Mouse (Mus musculus) urinary bladder, adult 18-20 months (tissue): ENCODE data around the gene Dnlz.
"Not testable (repeated sequence)": the region's sequence is repeated elsewhere in the genome, so short reads cannot be mapped to it uniquely, and the experiment has no call there.

Experiments used
- DNase-seq, 2 experiments: peaks; one replicate each; pipeline ENCODE4 v3.0.0; 2022; ENCODE audit warnings: low spot score in 2 of 2, mixed read lengths in 2 of 2

Dnlz gene

GRCm38 (mm10) chr2:26351358-26352290 is at the start of gene Dnlz:
Gene Dnlz (minus strand): TSS chr2:26352110.
- peak; percentile 90 to 93 for DNase-seq

- no peak for DNase-seq
Observed at GRCm38 (mm10) chr2:26401023-26401422, 49.1 kb upstream of the Dnlz start.

- DNase-seq = no peak
Observed at GRCm38 (mm10) chr2:26400296-26400695, 48.4 kb upstream of the Dnlz start.

- no peak for DNase-seq
Observed at GRCm38 (mm10) chr2:26399647-26400046, 47.7 kb upstream of the Dnlz start.

- no peak for DNase-seq
Observed at GRCm38 (mm10) chr2:26398978-26399377, 47.1 kb upstream of the Dnlz start.

GRCm38 (mm10) chr2:26391617-26392016 is 39.7 kb upstream of the Dnlz start:
- DNase-seq = no peak

GRCm38 (mm10) chr2:26390954-26391353 is 39.0 kb upstream of the Dnlz start:
- DNase-seq = no peak

- peak; percentile 68 to 79 for DNase-seq
Observed at GRCm38 (mm10) chr2:26389154-26389690, 37.3 kb upstream of the Dnlz start, which contains the start of the genes Entr1 and Pmpca. Gene Entr1 (minus strand): TSS chr2:26389316. Gene Pmpca (plus strand): TSS chr2:26389339.

GRCm38 (mm10) chr2:26388682-26389153 is 36.8 kb upstream of the Dnlz start:
- DNase-seq = no peak

- DNase-seq = no peak
Observed at GRCm38 (mm10) chr2:26387713-26388112, 35.8 kb upstream of the Dnlz start.

GRCm38 (mm10) chr2:26380871-26381270 is 29.0 kb upstream of the Dnlz start:
- not testable (repeated sequence) for DNase-seq

- peak; percentile 73 to 76 for DNase-seq
Observed at GRCm38 (mm10) chr2:26380131-26380771, 28.3 kb upstream of the Dnlz start, which contains the start of gene Snapc4. Gene Snapc4 (minus strand): TSS chr2:26380653.

GRCm38 (mm10) chr2:26372396-26372795 is 20.5 kb upstream of the Dnlz start:
- DNase-seq = no peak

- no peak for DNase-seq
Observed at GRCm38 (mm10) chr2:26368572-26368971, 16.7 kb upstream of the Dnlz start.

- no peak for DNase-seq
Observed at GRCm38 (mm10) chr2:26367911-26368310, 16.0 kb upstream of the Dnlz start.

GRCm38 (mm10) chr2:26364738-26365465 is 13.0 kb upstream of the Dnlz start:
- DNase-seq = no peak

- no peak for DNase-seq
Observed at GRCm38 (mm10) chr2:26363481-26363880, 11.6 kb upstream of the Dnlz start.

- no peak for DNase-seq
Observed at GRCm38 (mm10) chr2:26362991-26363390, 11.1 kb upstream of the Dnlz start.

- DNase-seq = no peak
Observed at GRCm38 (mm10) chr2:26360772-26361171, 8.9 kb upstream of the Dnlz start, which contains the start of gene Card9. Gene Card9 (minus strand): TSS chr2:26360918.

GRCm38 (mm10) chr2:26359983-26360382 is 8.1 kb upstream of the Dnlz start:
- no peak for DNase-seq

- DNase-seq = no peak
Observed at GRCm38 (mm10) chr2:26358667-26359320, 6.9 kb upstream of the Dnlz start.
